Mouse (Mus musculus) mouse trophoblast stem cell (cell line): ENCODE measurements at regions not wholly inside any gene's neighbourhood (a gene's known extent, or its start where the extent isn't known, plus 50 kb on each side); places are given as distances from the start of the nearest gene placed in this dataset.

Experiments
- in situ Hi-C, 2 experiments: fragments of 300-500 bp; cut with MseI, MboI; formaldehyde crosslinking; loops; 2 replicates in 1 of 2; 3 replicates in 1 of 2; pipeline ENCODE4 v1.15.1; 2025

DNA sequence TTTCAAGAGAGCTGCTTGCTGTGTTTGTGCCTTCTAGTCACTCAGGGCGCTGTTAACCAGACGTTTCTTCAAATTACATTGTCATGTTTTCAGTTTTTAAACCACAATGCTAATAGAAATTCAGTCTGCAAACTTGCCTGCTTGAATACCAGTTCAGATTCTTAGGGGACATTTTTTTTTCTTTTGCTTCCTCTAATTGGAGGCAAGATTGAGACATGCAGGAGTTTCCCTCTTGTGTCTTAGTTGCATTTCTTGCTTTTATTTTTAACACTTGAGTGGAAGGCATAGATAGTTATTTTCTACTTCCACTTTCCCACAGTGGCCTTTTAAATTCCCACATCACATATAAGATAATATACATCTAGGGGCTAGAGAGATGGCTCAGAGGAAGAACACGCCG, 246.8 kb downstream of the Grpr start:
- in situ Hi-C loops: no loop called here

DNA sequence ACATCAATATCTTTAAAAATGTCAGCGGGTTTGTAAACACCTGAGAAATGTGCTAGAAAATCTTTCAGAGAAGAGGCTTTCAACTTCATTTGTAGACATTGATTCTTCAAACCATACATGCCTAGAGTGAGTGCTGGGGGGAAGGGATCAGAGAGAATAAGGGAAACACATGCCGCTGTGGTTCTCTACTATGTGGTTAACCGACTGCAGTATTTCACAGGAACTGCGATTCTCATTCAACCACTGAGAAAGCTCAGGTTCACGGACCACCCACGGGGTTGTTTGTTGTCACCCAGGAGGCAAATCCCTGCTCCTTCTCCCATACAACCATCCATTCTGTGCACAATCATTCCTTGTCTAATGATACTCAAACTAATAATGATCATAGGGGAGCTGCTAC, 248.4 kb downstream of the Grpr start:
- in situ Hi-C loops: no loop called here

DNA sequence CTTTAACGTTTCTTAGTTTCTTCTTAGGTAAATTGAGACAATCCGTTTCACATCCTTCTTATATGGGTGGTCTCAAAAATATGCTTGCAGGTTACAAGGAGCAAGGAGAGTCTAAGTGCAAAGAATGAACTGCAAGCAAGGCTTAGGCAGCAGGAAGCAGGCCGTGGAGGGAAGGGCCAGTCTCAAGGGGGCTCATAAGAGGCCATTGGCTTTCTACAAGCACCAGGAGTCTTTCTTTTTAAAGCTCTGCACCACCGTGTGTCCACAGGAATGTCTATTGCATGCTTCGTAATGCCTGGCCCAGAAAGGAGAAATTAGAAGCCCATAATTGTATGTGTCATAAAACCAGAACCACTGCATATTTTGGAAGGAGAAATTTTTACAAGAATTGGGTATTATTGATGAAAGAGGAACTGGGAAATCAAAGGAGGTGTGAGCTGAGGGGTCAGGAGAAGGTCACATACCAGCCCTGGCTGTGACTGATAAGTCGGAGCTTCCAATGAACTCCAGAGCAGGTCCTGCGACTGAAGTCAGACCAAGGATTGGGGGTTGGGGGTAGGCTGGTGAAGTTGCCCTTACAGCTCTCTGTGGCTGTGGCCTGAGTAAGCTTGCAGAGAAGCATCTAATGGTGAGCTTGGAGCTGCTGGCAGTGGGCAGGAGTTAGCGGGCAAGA, 252.4 kb downstream of the Grpr start:
- in situ Hi-C loops: no loop called here

DNA sequence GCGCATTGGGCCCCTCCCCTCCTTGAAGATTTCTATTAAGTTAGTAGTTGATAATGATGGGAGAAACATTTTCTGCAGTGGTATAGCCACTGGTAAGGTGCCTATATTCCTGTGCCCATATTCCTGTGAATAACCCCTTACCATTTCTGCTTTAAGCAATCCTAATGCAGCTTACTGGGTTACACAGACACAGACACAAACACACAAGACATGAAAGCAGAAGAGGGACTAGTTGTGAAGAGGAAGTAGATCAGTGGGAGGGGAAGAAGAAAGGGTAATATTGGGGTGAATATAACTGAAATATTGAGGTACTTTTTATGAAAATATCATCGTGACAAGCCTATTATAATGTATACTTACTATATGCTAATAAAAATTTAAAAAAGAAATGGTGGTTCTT, 288.2 kb downstream of the Grpr start:
- in situ Hi-C loops: no loop called here

DNA sequence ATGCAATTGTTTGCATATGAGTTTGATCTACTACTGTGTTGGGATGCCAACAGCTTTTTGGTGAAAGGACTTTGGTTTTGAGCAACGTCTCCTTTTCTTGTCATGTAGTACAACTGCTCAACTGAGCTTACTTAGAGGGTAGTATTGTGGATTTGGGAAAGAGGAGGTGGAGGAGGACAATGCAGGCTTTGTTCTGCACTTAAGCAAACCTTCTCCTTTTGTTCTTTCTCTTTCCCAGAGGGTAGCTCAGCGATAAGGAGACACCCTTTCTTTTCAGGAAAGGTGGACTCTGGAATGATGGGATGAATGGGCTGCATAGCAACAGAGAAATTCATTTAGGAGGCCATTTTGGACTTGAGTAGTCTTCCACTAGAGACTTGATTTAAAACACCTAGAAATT, 288.6 kb upstream of the S100g start:
- in situ Hi-C loops: no loop called here

DNA sequence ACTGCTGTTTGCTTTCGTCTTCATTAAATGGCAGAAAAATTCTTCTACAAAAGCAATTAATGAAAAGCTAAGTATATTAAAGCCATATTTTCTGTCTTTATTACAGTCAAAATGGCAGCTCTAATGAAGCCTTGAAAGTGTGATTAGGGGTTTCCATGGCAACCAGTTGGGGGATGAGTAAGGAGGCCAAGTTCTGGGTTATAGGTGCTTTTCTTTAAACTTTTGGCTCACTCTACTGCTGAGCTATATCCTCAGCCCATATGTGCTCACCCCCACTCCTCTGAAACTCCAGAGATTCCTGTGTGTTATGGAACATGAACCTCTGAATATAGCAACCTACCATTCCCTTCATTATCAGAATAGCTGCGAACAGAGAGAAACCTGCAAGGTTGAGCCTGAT, 240.9 kb upstream of the S100g start:
- in situ Hi-C loops: no loop called here

DNA sequence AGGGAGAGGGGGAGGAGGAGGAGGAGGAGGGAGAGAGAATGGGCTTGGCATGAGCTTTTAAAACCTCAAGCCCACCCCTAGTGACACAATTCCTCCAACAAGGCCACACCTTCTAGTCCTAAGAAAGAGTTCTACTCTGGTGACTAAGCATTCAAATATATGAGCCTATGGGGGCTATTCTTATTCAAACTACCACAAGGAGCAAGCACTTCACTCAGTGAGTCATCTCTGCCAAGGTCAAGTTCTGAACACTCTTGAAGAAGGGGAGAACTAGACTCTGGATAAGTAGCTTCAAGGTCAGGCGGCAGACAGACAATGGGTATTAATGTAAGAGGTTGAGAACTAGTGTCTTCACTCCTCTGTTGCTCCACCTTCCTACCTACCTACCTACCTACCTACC, 239.0 kb upstream of the S100g start:
- in situ Hi-C loops: no loop called here

DNA sequence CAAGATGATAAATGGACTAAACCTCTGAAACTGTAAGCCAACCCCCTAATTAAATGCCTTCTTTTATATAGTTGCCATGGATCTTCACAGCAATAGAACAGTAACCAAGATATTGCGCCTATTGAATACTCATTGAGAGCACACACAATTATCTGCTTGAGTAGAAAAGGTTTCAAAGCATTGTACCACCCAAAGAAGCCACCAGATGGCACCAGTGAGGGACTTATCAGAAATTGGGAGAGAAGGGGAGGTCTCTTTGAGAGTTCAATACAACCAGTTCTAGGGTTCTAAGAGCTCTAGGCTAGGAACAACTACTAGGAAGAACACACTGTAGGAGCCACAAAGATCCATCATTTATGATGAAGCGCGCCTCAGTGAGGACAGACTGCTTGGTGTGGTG, 217.2 kb upstream of the S100g start:
- in situ Hi-C loops: no loop called here

DNA sequence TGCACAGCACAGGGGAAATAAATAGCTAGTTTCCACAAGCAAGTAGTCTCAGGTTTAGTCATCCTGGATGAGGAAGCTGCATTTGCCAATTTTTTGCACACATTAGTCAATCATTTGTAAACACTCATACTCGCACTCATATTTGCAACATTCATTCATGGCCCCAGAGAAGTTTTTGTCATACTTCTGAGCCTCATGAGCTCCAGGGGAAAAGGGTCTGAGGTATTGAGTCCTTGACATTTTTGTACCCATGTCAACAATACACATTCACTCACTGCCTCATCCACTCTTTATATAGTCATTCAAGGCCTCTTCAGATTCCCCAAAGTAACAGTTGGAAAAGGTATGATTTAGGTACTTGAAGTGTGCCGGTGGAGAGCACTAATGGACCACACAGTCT, 200.4 kb upstream of the S100g start:
- in situ Hi-C loops: no loop called here

DNA sequence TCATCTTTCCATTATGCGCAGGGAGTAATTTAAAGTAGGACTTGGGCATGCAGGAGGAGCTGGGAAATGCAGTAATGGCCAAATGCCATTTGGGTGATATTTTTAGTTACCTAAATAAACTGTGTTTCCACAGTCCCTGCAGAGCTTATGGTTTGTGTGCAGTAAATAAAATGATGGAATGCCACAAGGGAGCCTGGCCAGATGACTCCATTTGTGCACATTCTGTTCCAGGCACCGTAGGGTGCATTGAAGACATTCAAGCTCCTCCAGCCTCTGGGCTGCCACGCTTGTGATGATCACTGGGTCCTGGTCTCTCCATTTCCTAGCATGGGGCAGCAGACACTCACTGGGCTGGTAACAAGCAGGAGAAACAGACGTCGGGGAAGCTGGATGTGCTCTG, 190.9 kb upstream of the S100g start:
- in situ Hi-C loops: no loop called here

DNA sequence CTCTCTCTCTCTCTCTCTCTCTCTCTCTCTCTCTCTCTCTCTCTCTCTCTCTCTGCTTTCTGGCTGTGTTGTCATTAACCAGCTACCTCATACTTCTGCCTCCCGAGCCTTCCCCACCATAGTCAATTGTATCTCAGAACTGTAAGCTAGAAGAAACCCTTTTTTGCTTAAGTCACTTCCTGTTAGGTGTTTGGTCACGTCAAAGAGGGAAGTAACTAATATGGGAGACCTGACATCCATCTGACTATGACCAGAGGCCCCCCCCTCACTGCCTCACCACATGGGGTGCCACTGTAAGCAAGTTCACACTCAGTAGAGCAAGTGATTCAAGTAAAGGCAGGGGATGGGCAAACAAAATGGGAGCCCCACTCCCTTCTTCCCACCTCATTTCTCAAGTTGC, 187.6 kb upstream of the S100g start:
- in situ Hi-C loops: no loop called here

DNA sequence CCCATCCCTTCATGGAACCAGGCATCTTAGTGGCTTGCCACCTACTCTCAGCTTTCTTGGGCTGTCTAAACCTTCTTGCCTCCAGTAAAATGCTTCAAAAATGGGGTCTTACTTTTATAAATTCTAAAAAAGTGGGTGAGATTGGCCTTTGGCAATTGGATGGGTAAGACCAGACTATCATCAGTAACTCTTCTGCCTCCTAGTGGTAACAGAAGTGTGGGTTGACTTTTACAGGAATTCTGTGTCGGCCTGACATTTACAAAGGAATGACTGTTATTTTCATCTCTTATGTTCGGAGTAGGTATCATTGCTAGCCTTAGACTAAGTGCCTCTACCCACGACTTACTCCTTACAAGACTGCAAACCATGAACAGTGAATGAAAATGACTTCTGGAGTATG, 180.1 kb upstream of the S100g start:
- in situ Hi-C loops: loop anchor here (25.0 kb wide), 1 partner anchor 182 kb away; the partner anchor contains the start of gene S100g (in 2 of the 2)

DNA sequence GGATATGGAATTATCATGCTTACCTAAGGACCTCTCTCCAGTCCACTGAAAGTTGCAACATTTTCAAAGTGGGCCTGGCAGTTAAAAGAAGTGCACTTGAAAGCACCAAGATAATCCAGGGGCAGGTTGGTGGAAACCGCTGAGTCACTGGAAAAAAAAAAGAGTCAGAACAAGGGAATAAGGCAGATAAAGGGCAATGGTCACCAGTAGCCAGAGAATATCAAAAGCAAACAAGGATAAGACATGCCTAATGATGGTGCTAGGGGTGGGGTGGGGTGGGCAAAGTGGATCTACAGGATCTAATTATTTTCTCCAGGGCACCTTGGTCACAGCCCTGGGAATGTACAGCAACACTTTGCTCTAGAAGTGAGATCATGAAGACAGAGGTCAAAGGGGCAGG, 175.1 kb upstream of the S100g start:
- in situ Hi-C loops: loop anchor here (25.0 kb wide), 1 partner anchor 177 kb away; the partner anchor contains the start of gene S100g (in 2 of the 2)

DNA sequence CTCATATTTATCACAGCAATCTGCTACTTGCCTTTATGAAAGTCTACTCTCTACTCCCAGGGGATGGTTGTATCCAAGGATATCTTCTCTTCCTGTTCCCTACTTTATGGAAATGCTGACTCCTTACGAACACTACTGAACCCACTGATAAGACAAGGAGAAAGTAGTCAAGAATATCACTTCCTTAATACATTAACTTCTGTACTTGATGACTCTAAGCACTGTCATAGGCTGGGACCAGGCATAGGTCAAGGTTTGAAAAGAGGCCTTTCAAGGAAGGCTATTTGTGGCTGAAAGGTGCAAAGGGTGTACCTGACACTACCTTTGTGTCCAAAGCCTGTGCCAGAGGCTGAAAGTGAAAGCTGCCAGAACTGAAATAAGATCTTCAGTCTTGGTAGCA, 164.2 kb upstream of the S100g start:
- in situ Hi-C loops: loop anchor here (25.0 kb wide), 1 partner anchor 166 kb away; the partner anchor contains the start of gene S100g (in 2 of the 2)

DNA sequence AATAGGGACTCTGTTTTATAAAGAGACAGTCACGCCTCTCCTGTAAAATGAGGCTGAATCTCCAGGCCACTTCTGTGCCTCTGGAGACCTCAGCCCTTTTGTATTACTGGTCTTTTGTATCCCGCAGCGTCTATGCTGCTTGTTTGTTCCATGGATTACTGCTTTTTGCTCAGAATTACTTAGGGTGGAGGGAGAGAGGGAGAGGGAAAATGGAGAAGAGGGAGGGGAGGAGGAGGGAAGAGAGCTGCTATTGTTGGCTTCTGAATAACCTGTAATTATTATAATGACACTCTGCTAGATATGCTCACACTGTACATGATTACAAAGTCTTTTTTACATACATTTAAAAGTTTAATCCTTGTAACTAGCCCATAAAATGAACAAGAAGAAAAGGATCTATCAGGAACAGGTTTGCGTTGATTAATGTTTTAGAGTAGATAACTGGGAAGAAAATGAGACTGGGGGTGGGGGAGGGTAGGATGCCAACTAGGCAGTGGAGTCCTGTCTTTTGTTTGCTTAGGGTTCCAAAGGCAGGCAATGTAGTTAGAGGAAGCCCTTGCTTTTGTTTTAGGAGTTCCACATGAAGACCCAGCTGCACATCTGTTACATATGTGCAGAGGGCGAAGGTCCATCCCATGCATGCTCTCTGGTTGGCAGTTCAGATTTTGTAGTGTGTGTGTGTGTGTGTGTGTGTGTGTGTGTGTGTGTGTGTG, 153.4 kb upstream of the S100g start:
- in situ Hi-C loops: no loop called here

DNA sequence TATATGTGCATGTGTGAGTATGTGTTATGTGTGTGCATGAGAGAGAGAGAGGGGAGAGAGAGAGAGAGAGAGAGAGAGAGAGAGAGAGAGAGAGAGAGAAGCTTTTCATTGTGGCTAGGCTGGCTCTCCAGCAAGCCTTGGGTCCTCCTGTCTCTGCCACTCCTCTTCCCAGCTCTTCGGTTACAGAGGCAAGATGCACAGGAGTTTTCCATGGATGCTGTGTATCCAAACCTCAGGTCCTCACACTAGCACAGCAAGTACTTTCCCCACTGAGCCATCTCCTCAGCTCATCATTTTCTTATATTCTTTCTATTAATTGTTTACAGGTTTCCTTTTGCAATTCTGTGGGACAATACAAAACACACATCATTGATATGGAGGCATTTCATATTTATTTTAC, 152.8 kb upstream of the S100g start:
- in situ Hi-C loops: no loop called here

DNA sequence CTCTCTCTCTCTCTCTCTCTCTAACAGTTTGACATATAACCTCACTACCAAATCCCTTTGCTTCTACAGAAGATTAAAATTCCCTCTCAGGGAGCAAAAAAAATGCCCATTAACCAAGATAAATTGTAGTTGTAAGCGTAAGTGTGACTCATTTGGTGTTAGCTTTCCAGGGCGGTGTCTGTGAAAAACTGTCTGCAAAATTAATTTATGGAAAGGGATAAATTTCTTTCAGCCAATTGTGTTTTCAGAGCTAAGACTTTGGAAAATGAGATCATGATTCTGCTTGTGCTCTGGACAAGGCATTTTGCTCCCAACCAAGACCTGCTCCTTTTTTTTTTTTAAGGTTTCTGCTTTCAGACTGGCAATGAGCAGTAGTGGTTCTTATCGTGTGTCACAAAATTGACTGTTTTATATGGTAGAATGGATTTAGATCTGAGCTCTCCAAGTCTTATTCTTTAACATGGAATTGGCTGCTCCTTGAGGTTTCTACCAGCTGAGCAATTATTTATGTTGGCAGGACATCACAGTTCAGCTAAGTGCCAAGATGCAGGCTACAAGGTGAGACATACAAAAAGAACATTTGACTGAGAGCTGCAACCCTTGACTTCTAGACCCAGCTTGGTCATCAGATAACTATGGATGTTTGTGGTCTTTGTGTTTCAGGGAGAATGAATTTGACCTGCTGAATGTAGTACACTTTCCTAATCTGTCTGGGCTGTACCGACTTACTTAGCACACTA, 130.8 kb upstream of the S100g start:
- in situ Hi-C loops: no loop called here
